Mouse (Mus musculus) ES-E14 (cell line): Measurements from ENCODE around the gene Fgfr1op.

ENCODE experiments used
- CHD2 ChIP-seq: IDR thresholded peaks from 2 replicates; pipeline ENCODE4 v1.6.1; 2014; ENCODE audit warnings: mild to moderate bottlenecking, low read depth, low read length, inconsistent platforms
- ZNF384 ChIP-seq: IDR thresholded peaks from 2 replicates; pipeline ENCODE4 v1.6.1; 2012; ENCODE audit warnings: low read depth, low read length, inconsistent platforms

- TF ChIP-seq ZNF384 (no peak), CHD2 (no peak)
Measured at GRCm38 (mm10) chr17:8233618-8234214, 68.4 kb downstream of the Fgfr1op start.
